ENCODE assay signal across 8 mouse cellular contexts in genomic region chr10:80147146-80147718, GRCm38 (mm10). TPM values are rescaled to one million over a fixed set of nuclear protein-coding genes. Genes with fewer than 3 reads are reported as not detected.
DNase-seq lines count a peak whose midpoint lies in the region; ATAC-seq and TF ChIP-seq lines count a peak whose summit lies in the region.

No protein-coding gene starts in this region.

- H3K9me3 ChIP-seq in G1E (replicated peaks), result no peaks in the 10 kb centered on the region
- H3K9me3 ChIP-seq in heart, embryonic 14.5 days (ENCODE audit: control insufficient read depth, low read length), result no peaks in the 10 kb centered on the region
- H3K9me3 ChIP-seq in limb, embryonic 15.5 days, result no peaks in the 10 kb centered on the region
- no peaks in the 10 kb centered on the region for H3K9me3 ChIP-seq in stomach, embryonic 15.5 days

- no peak for TF ChIP-seq CTCF in G1E (IDR thresholded peaks at IDR 0.05; ENCODE audit: low read depth, low read length)

- DNase-seq in heart, adult 11 months, result peak; percentile 97
- DNase-seq in heart, adult 8-10 months (ENCODE audit: low spot score), result no peak
- DNase-seq in G1E (ENCODE audit: low spot score), result no peak
- DNase-seq in layer of hippocampus, postnatal 36 days, result no peak
- DNase-seq in adrenal gland, adult 8-10 months, result no peak

- H3K27ac ChIP-seq in heart, embryonic 14.5 days (replicated peaks in 1 of 2; ENCODE audit: control insufficient read depth in 1 of 2, insufficient read depth in 1 of 2, low read depth in 2 of 2, low read length in 2 of 2), result peak overlapping the region; percentile 99
- H3K27ac ChIP-seq in limb, embryonic 15.5 days, result peak overlapping the region; percentile 100
- H3K27ac ChIP-seq in stomach, embryonic 15.5 days, result peak overlapping the region; percentile 100

- H3K4me1 ChIP-seq in G1E (ENCODE audit: insufficient read depth, low read depth, low read length), result peaks cover 72% of the 10 kb centered on the region
- peaks cover 21 to 48% of the 10 kb centered on the region in 2 experiments for H3K4me1 ChIP-seq in heart, embryonic 14.5 days (ENCODE audit: control insufficient read depth in 2 of 2, insufficient read depth in 2 of 2, low read length in 2 of 2)
- H3K4me1 ChIP-seq in limb, embryonic 15.5 days, result peaks cover 56% of the 10 kb centered on the region
- H3K4me1 ChIP-seq in stomach, embryonic 15.5 days, result peaks cover 44% of the 10 kb centered on the region

- ATAC-seq in G1E (ENCODE audit: extremely low read depth, insufficient number of reproducible peaks, low FRiP score, poor library complexity, severe bottlenecking), result no peak
- no peak for ATAC-seq in heart, embryonic 14.5 days (ENCODE audit: insufficient number of reproducible peaks, insufficient read depth, low FRiP score, low read depth)
- ATAC-seq in limb, embryonic 15.5 days (ENCODE audit: insufficient number of reproducible peaks, low FRiP score, low TSS enrichment, low read depth), result no peak
- ATAC-seq in stomach, embryonic 15.5 days (ENCODE audit: insufficient read depth, low FRiP score, low read depth), result no peak

- H3K4me3 ChIP-seq in G1E (ENCODE audit: low read depth, low read length), result peak overlapping the region; percentile 94; the same call in 1 of the 2 replicates
- peak overlapping the region; percentile 83 to 85; a peak in 2 of 4 replicates for H3K4me3 ChIP-seq in heart, embryonic 14.5 days (ENCODE audit: control insufficient read depth in 1 of 2, insufficient read depth in 1 of 2, low read depth in 1 of 2, low read length in 2 of 2)
- H3K4me3 ChIP-seq in limb, embryonic 15.5 days, result peak overlapping the region; percentile 91
- peak overlapping the region; percentile 79; the same call in 1 of the 2 replicates for H3K4me3 ChIP-seq in stomach, embryonic 15.5 days (replicated peaks)

- H3K36me3 ChIP-seq in G1E (replicated peaks), result peaks cover 71% of the 10 kb centered on the region
- H3K36me3 ChIP-seq in heart, embryonic 14.5 days (ENCODE audit: control insufficient read depth, insufficient read depth, low read length), result peaks cover 64% of the 10 kb centered on the region
- peaks cover 38% of the 10 kb centered on the region for H3K36me3 ChIP-seq in limb, embryonic 15.5 days
- H3K36me3 ChIP-seq in stomach, embryonic 15.5 days, result peaks cover 9% of the 10 kb centered on the region

- H3K27me3 ChIP-seq in G1E (ENCODE audit: insufficient read depth, low read length), result no peaks in the 10 kb centered on the region
- no peaks in the 10 kb centered on the region for H3K27me3 ChIP-seq in heart, embryonic 14.5 days (ENCODE audit: control insufficient read depth, insufficient read depth, low read length)
- no peaks in the 10 kb centered on the region for H3K27me3 ChIP-seq in limb, embryonic 15.5 days
- H3K27me3 ChIP-seq in stomach, embryonic 15.5 days (replicated peaks), result no peaks in the 10 kb centered on the region

- WGBS in heart, embryonic 14.5 days, result 35% methylated on average over 5 of the region's 5 CpGs
- 67% methylated on average over 5 of the region's 5 CpGs for WGBS in limb, embryonic 15.5 days
- 67% methylated on average over 5 of the region's 5 CpGs for WGBS in stomach, embryonic 15.5 days

- H3K9ac ChIP-seq in heart, embryonic 14.5 days (ENCODE audit: low read length), result peak overlapping the region; percentile 99
- no peak overlapping the region for H3K9ac ChIP-seq in limb, embryonic 15.5 days
- 0 out of 2 replicates have a peak overlapping the region, but pooled peaks have one; percentile 71 for H3K9ac ChIP-seq in stomach, embryonic 15.5 days

- H3K4me2 ChIP-seq in heart, embryonic 14.5 days (ENCODE audit: low read length), result peak overlapping the region; percentile 77
- peak overlapping the region; percentile 81 for H3K4me2 ChIP-seq in limb, embryonic 15.5 days
- H3K4me2 ChIP-seq in stomach, embryonic 15.5 days, result peak overlapping the region; percentile 65

RNA-seq across cellular contexts. Expression of gene Midn, which starts 0.8 kb away (rescaled TPM):
- total RNA-seq in heart, adult 8-10 months (2022), result 100 to 1,000 TPM in 1 of 4 experiments, 10 to 100 TPM in 3; 83.9 to 111 (median 91.0) TPM
- total RNA-seq in G1E (2014; fragmentation: Nextera tagmentation), result 89.8 and 92.3 TPM in 2 replicates
- 19.2 and 24.3 TPM in 2 replicates for total RNA-seq in G1E (2017)
- polyA plus RNA-seq in G1E (2012), result 295 and 302 TPM in 2 replicates
- polyA plus RNA-seq in heart, embryonic 14.5 days (2014; fragmentation: Nextera tagmentation; extraction: Ambion mirVana), result 21.2 and 25.8 TPM in 2 replicates
- polyA plus RNA-seq in limb, embryonic 15.5 days (2015; fragmentation: Nextera tagmentation; extraction: Ambion mirVana), result 13.4 and 14.0 TPM in 2 replicates
- polyA plus RNA-seq in stomach, embryonic 15.5 days (2015; fragmentation: Nextera tagmentation; extraction: Ambion mirVana), result 16.0 and 19.8 TPM in 2 replicates
- total RNA-seq in layer of hippocampus, postnatal 36 days (2021), result 10 to 100 TPM; 58.9 to 62.6 TPM
- total RNA-seq in adrenal gland, adult 8-10 months (2022), result 100 to 1,000 TPM in 1 of 4 experiments, 10 to 100 TPM in 3; 56.4 to 145 (median 90.1) TPM

RNA-seq across cellular contexts. Expression of gene Cbarp, which starts 6.6 kb away (rescaled TPM):
- total RNA-seq in heart, adult 8-10 months (2022), result 1 to 10 TPM; 3.8 to 6.1 (median 4.6) TPM
- total RNA-seq in G1E (2014; fragmentation: Nextera tagmentation) (67.2 and 74.4 TPM in 2 replicates), G1E (2017) (3.7 and 5.5 TPM in 2 replicates)
- 66.6 and 73.9 TPM in 2 replicates for polyA plus RNA-seq in G1E (2012)
- polyA plus RNA-seq in heart, embryonic 14.5 days (2014; fragmentation: Nextera tagmentation; extraction: Ambion mirVana), result 1.6 and 2.6 TPM in 2 replicates
- 5.9 and 6.8 TPM in 2 replicates for polyA plus RNA-seq in limb, embryonic 15.5 days (2015; fragmentation: Nextera tagmentation; extraction: Ambion mirVana)
- polyA plus RNA-seq in stomach, embryonic 15.5 days (2015; fragmentation: Nextera tagmentation; extraction: Ambion mirVana), result 5.1 and 6.7 TPM in 2 replicates
- total RNA-seq in layer of hippocampus, postnatal 36 days (2021), result 100 to 1,000 TPM; 336 to 379 TPM
- total RNA-seq in adrenal gland, adult 8-10 months (2022), result 10 to 100 TPM; 58.4 to 92.4 (median 81.9) TPM

RNA-seq across cellular contexts. Expression of gene Atp5d, which starts 8.8 kb away (rescaled TPM):
- total RNA-seq in heart, adult 8-10 months (2022), result 1,000 to 10,000 TPM; 1,050 to 1,135 (median 1,101) TPM
- 248 and 258 TPM in 2 replicates for total RNA-seq in G1E (2014; fragmentation: Nextera tagmentation)
- total RNA-seq in G1E (2017), result 81.9 and 82.7 TPM in 2 replicates
- 1,539 and 1,678 TPM in 2 replicates for polyA plus RNA-seq in G1E (2012)
- polyA plus RNA-seq in heart, embryonic 14.5 days (2014; fragmentation: Nextera tagmentation; extraction: Ambion mirVana), result 988 and 1,015 TPM in 2 replicates
- polyA plus RNA-seq in limb, embryonic 15.5 days (2015; fragmentation: Nextera tagmentation; extraction: Ambion mirVana), result 494 and 537 TPM in 2 replicates
- 544 and 602 TPM in 2 replicates for polyA plus RNA-seq in stomach, embryonic 15.5 days (2015; fragmentation: Nextera tagmentation; extraction: Ambion mirVana)
- 100 to 1,000 TPM; 324 to 369 TPM for total RNA-seq in layer of hippocampus, postnatal 36 days (2021)
- 100 to 1,000 TPM; 380 to 452 (median 425) TPM for total RNA-seq in adrenal gland, adult 8-10 months (2022)

RNA-seq across cellular contexts. Expression of gene Cirbp, which starts 18.6 kb away (rescaled TPM):
- 10 to 100 TPM; 34.7 to 69.7 (median 51.6) TPM for total RNA-seq in heart, adult 8-10 months (2022)
- total RNA-seq in G1E (2014; fragmentation: Nextera tagmentation) (18.1 and 21.2 TPM in 2 replicates), G1E (2017) (32.6 and 34.8 TPM in 2 replicates)
- 41.4 and 45.2 TPM in 2 replicates for polyA plus RNA-seq in G1E (2012)
- polyA plus RNA-seq in heart, embryonic 14.5 days (2014; fragmentation: Nextera tagmentation; extraction: Ambion mirVana), result 79.4 and 80.7 TPM in 2 replicates
- polyA plus RNA-seq in limb, embryonic 15.5 days (2015; fragmentation: Nextera tagmentation; extraction: Ambion mirVana), result 102 and 103 TPM in 2 replicates
- polyA plus RNA-seq in stomach, embryonic 15.5 days (2015; fragmentation: Nextera tagmentation; extraction: Ambion mirVana), result 90.3 and 103 TPM in 2 replicates
- total RNA-seq in layer of hippocampus, postnatal 36 days (2021), result 10 to 100 TPM; 58.5 to 63.4 TPM
- 100 to 1,000 TPM in 3 of 4 experiments, 10 to 100 TPM in 1; 44.2 to 234 (median 162) TPM for total RNA-seq in adrenal gland, adult 8-10 months (2022)

RNA-seq across cellular contexts. Expression of gene 1600002K03Rik, which starts 25.5 kb away (rescaled TPM):
- 1 to 10 TPM; 4.9 to 7.7 (median 5.9) TPM for total RNA-seq in heart, adult 8-10 months (2022)
- 1.6 TPM in 1 of 2 replicates, not detected in the other for total RNA-seq in G1E (2014; fragmentation: Nextera tagmentation)
- 7.8 and 8.9 TPM in 2 replicates for total RNA-seq in G1E (2017)
- 4.8 and 5.0 TPM in 2 replicates for polyA plus RNA-seq in G1E (2012)
- polyA plus RNA-seq in heart, embryonic 14.5 days (2014; fragmentation: Nextera tagmentation; extraction: Ambion mirVana), result 7.7 and 11.1 TPM in 2 replicates
- 12.8 and 13.3 TPM in 2 replicates for polyA plus RNA-seq in limb, embryonic 15.5 days (2015; fragmentation: Nextera tagmentation; extraction: Ambion mirVana)
- polyA plus RNA-seq in stomach, embryonic 15.5 days (2015; fragmentation: Nextera tagmentation; extraction: Ambion mirVana), result 17.5 and 19.7 TPM in 2 replicates
- total RNA-seq in layer of hippocampus, postnatal 36 days (2021), result 1 to 10 TPM; 6.4 to 6.9 TPM
- total RNA-seq in adrenal gland, adult 8-10 months (2022), result 10 to 100 TPM; 18.1 to 22.1 (median 21.7) TPM
